Mouse (Mus musculus) ES-Bruce4 (cell line): ENCODE measurements at regions not wholly inside any gene's neighbourhood (a gene's known extent, or its start where the extent isn't known, plus 50 kb on each side); places are given as distances from the start of the nearest gene placed in this dataset.

Experiments
- CTCF ChIP-seq: IDR thresholded peaks from one replicate; pipeline ENCODE4 v1.8.1; 2011; ENCODE audit warnings: low read depth, low read length
- EP300 ChIP-seq: IDR thresholded peaks from 2 replicates; pipeline ENCODE4 v1.6.1; 2011; ENCODE audit warnings: low read depth, low read length; ENCODE audit not compliant: insufficient read depth
- POLR2A ChIP-seq: IDR thresholded peaks from one replicate; pipeline ENCODE4 v1.8.1; 2011; ENCODE audit warnings: low read length; ENCODE audit not compliant: insufficient read depth

DNA sequence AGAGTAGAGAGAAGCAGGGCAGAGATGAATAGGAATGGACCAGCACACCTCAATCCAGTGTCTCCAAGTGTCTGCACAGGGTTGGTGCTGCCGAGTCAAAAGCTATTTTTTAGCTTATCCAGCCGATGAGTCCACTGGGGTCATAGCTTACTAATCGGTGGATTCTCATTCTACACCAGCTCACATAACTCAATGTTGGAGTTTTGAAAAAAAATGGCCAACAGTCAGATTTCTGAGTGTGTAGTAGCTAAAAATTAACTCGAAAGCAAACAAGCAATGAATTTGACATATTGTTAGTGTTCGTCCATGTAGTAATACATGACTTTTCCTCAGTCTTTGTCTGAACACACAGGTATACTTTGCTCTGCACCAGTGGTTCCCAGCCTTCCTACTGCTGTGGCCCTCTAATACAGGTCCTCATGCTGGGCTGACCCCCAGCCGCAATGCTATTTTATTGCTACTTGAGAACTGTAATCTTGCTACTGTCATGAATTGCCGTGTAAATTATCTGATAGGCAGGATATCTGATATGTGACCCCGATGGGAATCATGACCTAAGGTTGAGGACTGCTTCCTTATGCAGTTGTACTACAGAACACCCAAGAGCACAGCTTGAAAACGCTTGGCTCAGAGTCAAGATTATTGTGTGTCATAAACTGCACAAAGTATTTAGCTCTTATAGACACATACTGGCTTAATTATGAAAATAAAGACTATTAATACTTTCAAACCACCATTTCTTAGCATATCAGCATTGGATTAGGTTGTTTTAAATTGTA, 621.1 kb upstream of the Sall1 start:
- TF ChIP-seq CTCF (no peak), POLR2A (no peak), EP300 (no peak)
